Mouse (Mus musculus): ENCODE results near the gene Ap2s1. TPM values are rescaled to one million over a fixed set of nuclear protein-coding genes. Genes with fewer than 3 reads are reported as not detected.
A peak's percentile ranks its signal among the peaks of the same experiment; 100 is the strongest.
"Not testable (repeated sequence)": the region's sequence is repeated elsewhere in the genome, so short reads cannot be mapped to it uniquely, and the experiment has no call there.

Gene Ap2s1
- polyA plus RNA-seq (2017; shearing (Covaris generic)) = 10 to 100 TPM; 60.7 to 73.1 TPM

DNA sequence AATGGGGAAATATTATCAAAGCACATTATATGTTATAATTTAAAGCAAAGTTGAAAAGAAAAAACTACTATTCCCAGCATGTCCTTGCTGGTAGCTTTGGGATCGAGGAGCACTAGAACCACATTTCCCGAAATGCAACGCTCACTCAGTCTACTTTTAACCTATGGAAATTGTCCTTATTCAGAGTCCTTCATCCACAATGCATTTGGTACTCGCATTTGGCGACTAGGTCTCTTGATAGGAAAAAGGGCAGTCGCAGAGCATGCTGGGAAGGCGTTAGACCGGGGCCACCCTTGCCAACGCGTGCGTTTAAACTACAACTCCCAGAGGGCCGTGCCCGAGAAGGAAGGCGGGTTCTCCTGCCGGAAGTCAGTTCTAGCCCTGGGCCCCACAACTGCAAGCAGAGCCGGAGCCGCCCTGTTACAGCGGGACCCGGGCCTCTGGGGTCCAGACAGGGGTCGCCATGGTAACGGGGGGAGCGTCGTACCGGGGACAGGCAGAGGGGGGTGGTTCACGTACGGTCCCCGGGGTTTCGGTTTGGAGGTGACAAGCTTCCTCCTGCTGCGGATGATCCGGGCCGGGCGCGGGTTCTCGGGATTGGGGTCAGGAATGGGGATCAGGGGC lies at the start of gene Ap2s1:
Gene Ap2s1, plus strand, starts transcription at position 338 of the 624 bp plus-strand sequence.
- ATAC-seq = peak; percentile 99

- ATAC-seq = no peak
Observed at GRCm38 (mm10) chr7:16689196-16689595, 49.0 kb upstream of the Ap2s1 start.

DNA sequence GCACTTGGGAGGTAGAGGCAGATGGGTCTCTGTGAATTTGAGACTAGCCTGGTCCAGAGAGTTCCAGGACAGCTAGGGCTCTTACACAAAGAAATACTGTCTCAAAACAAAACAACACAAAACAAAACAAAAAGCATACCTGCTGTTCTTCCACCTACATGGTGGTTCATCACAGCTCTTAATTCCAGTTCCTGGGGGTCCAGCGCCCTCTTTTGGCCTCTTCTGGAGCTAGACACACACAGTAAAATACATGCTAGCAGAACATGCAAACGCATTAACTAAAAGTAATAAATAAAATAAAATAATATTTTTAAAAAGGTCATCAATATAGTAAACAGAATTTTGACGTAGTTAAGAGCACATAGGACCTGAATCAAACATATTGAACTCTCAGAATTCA lies 43.2 kb upstream of the Ap2s1 start:
- ATAC-seq = peak; percentile 76

- peak; percentile 79 for ATAC-seq
Observed at GRCm38 (mm10) chr7:16699042-16699441, 39.2 kb upstream of the Ap2s1 start.

GRCm38 (mm10) chr7:16700583-16700982 lies 37.6 kb upstream of the Ap2s1 start:
- ATAC-seq = no peak

DNA sequence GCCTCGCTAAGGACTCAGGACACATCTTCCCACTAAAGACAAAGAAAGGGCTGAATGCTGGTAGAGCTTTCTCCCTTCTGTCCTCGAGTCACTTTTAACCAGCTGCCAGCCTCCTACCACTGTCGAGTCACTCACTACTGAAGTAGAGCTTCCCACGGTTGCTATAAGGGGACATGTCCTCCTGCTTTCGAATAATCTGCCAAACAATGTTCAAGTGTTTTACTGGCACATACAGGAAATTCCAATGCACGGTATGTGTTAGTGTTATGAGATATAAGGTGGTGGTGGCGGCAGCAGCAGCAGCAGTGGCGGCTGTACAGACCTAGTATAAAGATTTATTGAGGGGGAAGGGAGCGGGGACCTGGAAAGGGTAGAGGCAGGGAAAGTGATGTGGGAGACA lies 31.8 kb upstream of the Ap2s1 start:
- ATAC-seq = no peak

GRCm38 (mm10) chr7:16708244-16708643 lies 30.0 kb upstream of the Ap2s1 start:
- ATAC-seq = no peak

GRCm38 (mm10) chr7:16710604-16711003 lies 27.6 kb upstream of the Ap2s1 start:
- no peak for ATAC-seq

- no peak for ATAC-seq
Observed at GRCm38 (mm10) chr7:16712633-16713415, 25.4 kb upstream of the Ap2s1 start.

DNA sequence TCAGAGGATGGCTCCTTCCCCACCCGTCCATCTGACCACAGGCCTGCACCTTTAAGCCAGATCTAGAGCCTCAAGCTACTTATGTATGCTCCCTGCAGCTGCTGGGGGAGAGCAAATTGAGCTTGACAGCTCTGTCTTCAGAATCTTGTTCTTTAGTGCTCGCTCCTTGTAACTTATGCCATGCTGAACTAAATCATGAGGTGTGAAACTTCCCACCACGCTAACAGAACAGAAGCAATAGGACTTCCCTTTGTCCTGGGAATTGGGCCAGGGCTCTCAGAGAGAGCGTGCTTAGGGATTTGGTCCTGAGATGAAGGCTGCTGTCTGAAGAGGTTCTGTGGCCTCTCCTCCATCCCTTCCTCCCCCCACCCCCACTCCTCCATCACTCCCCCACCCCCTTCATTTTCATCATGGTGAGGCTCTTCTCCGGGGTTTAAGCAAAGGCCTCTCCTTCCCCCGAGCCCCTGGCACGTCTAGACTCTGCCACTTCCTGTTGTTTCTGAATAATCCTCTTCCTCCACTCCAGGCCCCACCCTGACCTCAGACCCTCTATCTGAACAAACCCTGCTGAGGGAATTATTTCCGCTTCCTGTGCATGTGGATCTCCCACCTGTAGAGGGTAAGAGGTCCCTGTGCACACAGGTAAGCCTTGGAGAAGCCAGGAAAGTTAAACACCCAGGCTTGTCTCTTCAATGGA lies 21.6 kb upstream of the Ap2s1 start:
- peak; percentile 74 for ATAC-seq

DNA sequence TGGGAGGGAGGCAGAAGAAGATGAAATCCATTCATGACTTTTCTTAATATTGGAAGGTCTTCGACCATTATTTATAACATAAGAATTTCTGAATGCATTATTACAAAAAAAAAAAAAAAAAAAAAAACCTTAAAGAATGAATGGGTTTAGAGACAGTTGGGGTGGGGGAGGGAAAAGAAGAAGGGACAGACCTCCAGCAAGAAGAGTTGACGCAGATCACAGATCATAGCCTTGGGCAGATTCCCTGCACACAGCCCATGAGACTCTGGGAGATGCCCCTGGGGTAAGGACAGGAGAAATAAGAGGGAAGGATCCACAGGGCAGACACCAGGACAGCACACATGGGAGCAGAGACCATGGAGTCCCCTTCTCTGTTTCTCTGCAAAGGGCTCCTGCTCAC lies 16.6 kb upstream of the Ap2s1 start, which contains the start of gene Ceacam9:
Gene Ceacam9, plus strand, starts transcription at position 301 of the 400 bp plus-strand sequence.
- no peak for ATAC-seq

GRCm38 (mm10) chr7:16722490-16722889 lies 15.7 kb upstream of the Ap2s1 start:
- ATAC-seq = not testable (repeated sequence)

DNA sequence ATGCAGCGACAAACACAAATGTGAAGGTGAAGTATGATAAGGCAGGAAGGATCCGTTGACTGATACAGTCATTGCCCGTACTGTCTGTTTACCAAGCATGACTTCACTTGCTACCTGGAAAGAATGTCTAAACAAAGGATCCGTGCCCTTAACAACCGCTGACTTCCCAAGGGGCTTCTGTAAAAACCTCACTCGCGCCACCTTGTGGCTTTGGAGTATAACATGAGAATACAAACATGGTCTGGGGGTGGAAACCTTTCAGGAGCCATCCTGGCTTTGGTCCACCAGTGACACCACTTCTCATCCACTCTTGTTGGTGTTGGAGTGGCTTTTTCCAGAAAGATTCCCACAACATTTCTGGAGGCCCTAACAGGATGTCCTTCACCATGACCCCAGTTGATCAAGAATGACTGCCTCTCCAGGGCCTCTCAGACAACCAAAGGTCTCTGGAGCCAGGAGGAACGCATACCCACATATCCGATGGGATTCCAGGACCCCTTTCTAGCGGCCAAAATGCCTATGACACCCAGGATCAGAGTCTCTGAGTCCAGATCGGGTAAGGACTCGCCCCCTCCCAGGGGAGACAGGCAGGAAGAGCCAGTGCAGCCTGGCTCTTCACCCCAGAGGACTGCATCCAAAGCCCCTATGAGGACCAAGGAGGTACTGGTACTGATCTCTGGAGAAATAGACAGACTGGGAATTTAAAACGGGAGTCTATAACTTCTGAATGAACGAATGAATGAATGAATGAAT lies 9.4 kb upstream of the Ap2s1 start:
- ATAC-seq = peak; percentile 81

DNA sequence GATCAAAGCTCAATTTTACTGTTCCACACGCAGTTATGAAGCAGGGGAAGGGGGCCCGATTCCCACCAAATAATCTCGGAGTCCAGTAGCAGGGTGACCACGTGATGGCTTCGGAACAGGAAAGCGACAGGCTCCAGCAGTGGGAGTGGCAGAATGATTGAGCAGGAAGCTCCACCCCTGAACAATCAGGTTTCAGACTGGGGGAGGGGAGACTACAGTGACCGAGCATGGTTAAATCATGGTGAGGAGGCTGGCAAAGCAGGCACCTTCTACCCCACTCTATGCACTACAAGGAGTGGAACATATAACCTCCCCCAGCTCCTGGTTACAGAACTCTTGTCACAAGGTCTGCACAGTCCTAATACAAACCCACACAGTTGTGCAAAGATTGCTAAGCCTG lies 8.6 kb upstream of the Ap2s1 start:
- ATAC-seq = peak; percentile 47

DNA sequence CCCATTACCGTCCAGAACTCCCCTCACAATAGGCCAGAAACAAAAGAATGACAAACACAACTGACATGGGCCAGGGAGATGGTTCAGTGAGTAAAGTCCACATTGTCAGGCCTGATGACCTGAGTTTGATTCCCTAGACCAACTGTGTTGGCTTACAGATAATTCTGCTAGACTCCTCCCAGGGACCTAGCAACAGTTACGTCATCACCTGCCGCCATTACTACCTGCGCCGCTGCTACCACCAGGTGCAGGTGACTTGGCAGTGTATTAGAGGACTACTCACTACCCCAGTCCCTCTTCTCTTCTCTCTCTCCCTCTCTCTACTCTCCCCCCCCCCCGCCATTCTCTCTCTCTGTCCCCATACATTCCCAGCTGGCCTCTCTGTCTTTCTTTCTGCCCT lies 7.4 kb upstream of the Ap2s1 start:
- ATAC-seq = no peak

DNA sequence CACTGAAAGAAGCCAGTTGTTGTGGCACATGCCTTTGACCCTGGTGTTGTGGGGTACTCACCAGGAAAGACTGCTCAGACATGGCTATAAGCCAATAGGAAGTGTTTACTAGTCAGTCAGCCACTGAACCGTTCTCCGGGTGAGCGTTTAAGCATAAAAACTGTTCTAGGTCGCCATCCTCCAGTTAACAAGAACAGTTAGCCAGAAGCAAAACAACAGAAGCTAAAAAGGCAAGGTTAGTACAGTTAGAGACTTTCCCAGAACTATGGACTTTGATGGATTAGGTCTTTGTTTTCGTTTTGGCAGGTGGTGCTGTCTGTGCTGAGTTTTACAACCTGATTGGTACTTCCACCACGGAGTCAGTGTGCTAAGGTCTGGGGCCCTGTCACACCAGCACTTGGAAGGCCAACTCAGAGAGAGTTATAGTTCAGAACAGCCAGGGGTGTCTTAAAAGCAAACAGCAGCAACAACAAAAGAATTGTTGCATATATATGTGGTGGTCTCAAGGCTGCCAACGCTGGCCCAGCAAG lies 6.3 kb upstream of the Ap2s1 start:
- ATAC-seq = no peak

- ATAC-seq = no peak
Observed at GRCm38 (mm10) chr7:16737606-16738072, 571 bp upstream of the Ap2s1 start.

GRCm38 (mm10) chr7:16739056-16739604 lies 920 bp downstream of the Ap2s1 start:
- no peak for ATAC-seq

DNA sequence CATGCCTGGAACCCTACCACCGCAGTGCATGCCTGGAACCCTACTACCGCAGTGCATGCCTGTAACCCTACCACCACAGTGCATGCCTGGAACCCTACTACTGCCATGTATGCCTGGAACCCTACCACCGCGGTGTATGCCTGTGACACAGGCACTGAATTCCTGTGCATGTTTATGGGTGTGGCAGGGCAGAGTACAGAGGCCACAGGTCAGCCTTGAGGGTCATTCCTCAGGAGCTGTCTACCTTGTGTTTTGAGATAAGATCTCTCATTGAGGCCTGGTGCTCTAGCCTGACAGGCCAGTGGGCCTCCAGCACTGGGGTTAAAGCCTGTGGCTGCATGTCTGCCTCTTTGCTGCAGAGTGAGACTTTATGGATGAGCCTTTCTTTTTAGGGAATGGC lies 7.2 kb downstream of the Ap2s1 start:
- ATAC-seq = no peak

DNA sequence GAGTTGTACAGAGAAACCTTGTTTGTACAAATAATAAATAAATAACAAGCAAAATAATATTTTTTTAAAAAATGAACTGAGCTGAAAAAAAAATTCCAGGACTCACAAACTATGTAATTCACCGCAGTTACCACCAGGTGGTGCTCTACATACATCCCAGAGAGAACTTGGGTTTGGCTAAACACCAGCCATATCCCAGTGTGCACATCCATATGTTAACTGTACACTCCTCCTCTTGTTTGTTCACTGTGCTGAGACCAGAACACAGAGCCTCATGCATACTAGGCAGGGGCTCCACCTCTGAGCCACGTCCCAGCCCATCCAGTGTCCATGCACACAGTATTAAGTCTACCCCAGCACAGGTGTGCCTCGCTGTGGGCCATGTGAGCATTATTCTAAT lies 7.9 kb downstream of the Ap2s1 start:
- ATAC-seq = peak; percentile 68

- no peak for ATAC-seq
Observed at GRCm38 (mm10) chr7:16747656-16748055, 9.4 kb downstream of the Ap2s1 start.

- ATAC-seq = no peak
Observed at GRCm38 (mm10) chr7:16752016-16752415, 13.8 kb downstream of the Ap2s1 start.
